Mouse (Mus musculus) liver, embryonic 14.5 days (tissue): ENCODE data around the gene Cstf2. TPM values are rescaled to one million over a fixed set of nuclear protein-coding genes. Genes with fewer than 3 reads are reported as not detected.
A peak's percentile ranks its signal among the peaks of the same experiment; 100 is the strongest.

ENCODE experiments used
- ATAC-seq: fragments of 200-750 bp; cut with Nextera tagmentation; 2 replicates; pipeline ENCODE4 v1.8.0; 2017; ENCODE audit warnings: moderate number of reproducible peaks, mild to moderate bottlenecking, moderate library complexity; ENCODE audit not compliant: insufficient read depth
- DNase-seq, 3 experiments: peaks; one replicate each; pipeline ENCODE4 v3.0.0-alpha.2; 2012 to 2013; ENCODE audit warnings: low read depth in 3 of 3, low spot score in 3 of 3
- H3K27ac ChIP-seq: fragments of 300-500 bp; sonication (generic); 2 replicates; pipeline ENCODE4 v1.5.1; 2014; ENCODE audit warnings: moderate library complexity, mild to moderate bottlenecking, control low read depth, inconsistent platforms
- H3K27me3 ChIP-seq: fragments of 300-500 bp; sonication (generic); 2 replicates; pipeline ENCODE4 v1.6.1; 2014; ENCODE audit warnings: mild to moderate bottlenecking, low read length, moderate library complexity; ENCODE audit not compliant: control insufficient read depth, insufficient read depth
- H3K36me3 ChIP-seq: fragments of 300-500 bp; sonication (generic); replicated peaks from 2 replicates; pipeline ENCODE4 v1.6.1; 2014; ENCODE audit warnings: low read depth; ENCODE audit not compliant: control insufficient read depth, insufficient read depth
- H3K4me1 ChIP-seq, 2 experiments: fragments of 200-500 bp in 1 of 2; fragments of 300-500 bp in 1 of 2; sonication (generic) in 1 of 2; replicated peaks; 2 replicates each; pipeline ENCODE4 v1.6.1; 2012 to 2014; ENCODE audit warnings: antibody characterized with exemption in 1 of 2, inconsistent platforms in 1 of 2, low read length in 1 of 2; ENCODE audit not compliant: control insufficient read depth in 2 of 2, insufficient read depth in 2 of 2
- H3K4me2 ChIP-seq: fragments of 300-500 bp; sonication (generic); 2 replicates; pipeline ENCODE4 v1.6.1; 2014; ENCODE audit warnings: low read depth, mild to moderate bottlenecking, control low read depth, moderate library complexity
- H3K4me3 ChIP-seq, 2 experiments: fragments of 200-500 bp in 1 of 2; fragments of 300-500 bp in 1 of 2; sonication (generic) in 1 of 2; 2 replicates each; pipeline ENCODE4 v1.5.1; 2012 to 2014; ENCODE audit warnings: low read depth in 2 of 2, low read length in 2 of 2, mild to moderate bottlenecking in 2 of 2, control low read depth in 1 of 2, inconsistent platforms in 1 of 2, moderate library complexity in 1 of 2; ENCODE audit not compliant: insufficient read depth in 1 of 2
- H3K9ac ChIP-seq: fragments of 300-500 bp; sonication (generic); replicated peaks from 2 replicates; pipeline ENCODE4 v1.6.1; 2014; ENCODE audit warnings: mild to moderate bottlenecking, control low read depth, moderate library complexity
- H3K9me3 ChIP-seq: fragments of 300-500 bp; sonication (generic); 2 replicates; pipeline ENCODE4 v1.6.1; 2016; ENCODE audit warnings: low read length, mixed read lengths; ENCODE audit not compliant: control insufficient read depth
- CTCF ChIP-seq: IDR thresholded peaks from 2 replicates; pipeline ENCODE4 v1.5.1; 2016; ENCODE audit warnings: antibody characterized with exemption, low read depth, control low read depth
- EP300 ChIP-seq: IDR thresholded peaks from 2 replicates; pipeline ENCODE4 v1.6.1; 2016; ENCODE audit warnings: antibody characterized with exemption, low read depth
- WGBS: fragments of 180-500 bp; shearing (Covaris S2); extraction: QIAGEN DNeasy Blood & Tissue Kit; methylation state at CpG from one replicate; pipeline ENCODE4 v1.1.7; 2014; ENCODE audit not compliant: insufficient replicate concordance; 5-methylcytosine and 5-hydroxymethylcytosine counted together
- microRNA-seq: library from miRNA; unstranded; fragments of <30 nt; microRNA quantifications from one replicate; pipeline ENCODE4, GENCODE M21; 2016
- polyA plus RNA-seq, 2 experiments: library from polyadenylated mRNA; depleted of rRNA in 1 of 2; stranded (reverse) in 1 of 2; unstranded in 1 of 2; fragments of >200 nt; fragmentation: Nextera tagmentation in 1 of 2; extraction: Ambion mirVana in 1 of 2; gene quantifications; 2 replicates each; pipeline versions ENCODE4 v1.2.1 to v1.2.3; 2012 to 2014

Cstf2 gene
- polyA plus RNA-seq, 2 experiments = 12.6 to 23.5 TPM

GRCm38 (mm10) chrX:134116417-134116816, 57.4 kb downstream of the Cstf2 start:
- no peak for TF ChIP-seq EP300
- TF ChIP-seq CTCF = no peak
- H3K9me3 ChIP-seq = no peaks in the 10 kb centered on the region
- no peaks in the 10 kb centered on the region; the same call in 1 of the 2 replicates for H3K27me3 ChIP-seq
- no peak overlapping the region for H3K4me2 ChIP-seq
- H3K4me3 ChIP-seq = no peak overlapping the region
- no peak overlapping the region for H3K9ac ChIP-seq
- DNase-seq = no peak
- no peaks in the 10 kb centered on the region for H3K36me3 ChIP-seq
- no peak for ATAC-seq
- no peak overlapping the region for H3K27ac ChIP-seq
- 31% methylated on average over 3 of the region's 3 CpGs for WGBS
- H3K4me1 ChIP-seq = no peaks in the 10 kb centered on the region

- Histone ChIP-seq H3K9me3 (no peaks in the 10 kb centered on the region), H3K4me3 (no peak overlapping the region), H3K27me3 (no peaks in the 10 kb centered on the region), H3K4me1 (no peaks in the 10 kb centered on the region), H3K27ac (no peak overlapping the region), H3K9ac (no peak overlapping the region), H3K36me3 (no peaks in the 10 kb centered on the region), H3K4me2 (no peak overlapping the region)
- ATAC-seq (no peak), DNase-seq (no peak)
- 47% methylated on average over 3 of the region's 3 CpGs for WGBS
- TF ChIP-seq CTCF = no peak
- TF ChIP-seq EP300 = no peak
These were observed 69.6 kb downstream of the Cstf2 start for GRCm38 (mm10) chrX:134128549-134128948.

GRCm38 (mm10) chrX:134132295-134132694, 73.3 kb downstream of the Cstf2 start:
- H3K36me3 ChIP-seq = no peaks in the 10 kb centered on the region
- H3K9ac ChIP-seq = no peak overlapping the region
- no peak overlapping the region for H3K4me3 ChIP-seq
- ATAC-seq (no peak), DNase-seq (no peak)
- no peak overlapping the region for H3K27ac ChIP-seq
- H3K27me3 ChIP-seq = no peaks in the 10 kb centered on the region
- no peak overlapping the region for H3K4me2 ChIP-seq
- H3K9me3 ChIP-seq = no peaks in the 10 kb centered on the region
- WGBS = 27% methylated on average over 5 of the region's 5 CpGs
- TF ChIP-seq EP300 (no peak), CTCF (no peak)
- H3K4me1 ChIP-seq = no peaks in the 10 kb centered on the region

GRCm38 (mm10) chrX:134133821-134134220, 74.8 kb downstream of the Cstf2 start:
- no peak for DNase-seq
- no peak for ATAC-seq

More at GRCm38 (mm10) chrX:134133821-134134220, 74.8 kb downstream of the Cstf2 start:
- 25% methylated on average over 3 of the region's 3 CpGs for WGBS
- Histone ChIP-seq H3K9me3 (no peaks in the 10 kb centered on the region), H3K4me1 (no peaks in the 10 kb centered on the region), H3K27me3 (no peaks in the 10 kb centered on the region), H3K27ac (no peak overlapping the region), H3K9ac (no peak overlapping the region), H3K36me3 (no peaks in the 10 kb centered on the region), H3K4me3 (no peak overlapping the region), H3K4me2 (no peak overlapping the region)
- peak; percentile 38 for TF ChIP-seq CTCF
- no peak for TF ChIP-seq EP300

Small RNA genes within 50 kb of the gene (microRNA-seq; reads per million reads assigned to microRNA genes)
- gene Mir3112 = 2.5 reads per million

Other genes starting within 250 kb of the Cstf2 start
- gene Tnmd, start 208.2 kb upstream of the Cstf2 start, polyA plus RNA-seq (2012; rRNA removed) = 0.03 TPM in 1 of 2 replicates, not detected in the other
- gene Tnmd, start 208.2 kb upstream of the Cstf2 start, polyA plus RNA-seq (2014; fragmentation: Nextera tagmentation; extraction: Ambion mirVana) = not detected in 2 replicates
- 4.2 and 4.3 TPM in 2 replicates for gene Tspan6, start 160.8 kb upstream of the Cstf2 start, polyA plus RNA-seq (2012; rRNA removed)
- gene Tspan6, start 160.8 kb upstream of the Cstf2 start, polyA plus RNA-seq (2014; fragmentation: Nextera tagmentation; extraction: Ambion mirVana) = 10.5 and 11.4 TPM in 2 replicates
- 0.22 and 0.28 TPM in 2 replicates for gene Srpx2, start 150.8 kb upstream of the Cstf2 start, polyA plus RNA-seq (2012; rRNA removed)
- 0.25 and 0.27 TPM in 2 replicates for gene Srpx2, start 150.8 kb upstream of the Cstf2 start, polyA plus RNA-seq (2014; fragmentation: Nextera tagmentation; extraction: Ambion mirVana)
- gene Sytl4, start 77.4 kb upstream of the Cstf2 start, polyA plus RNA-seq (2012; rRNA removed) = 0.60 and 0.83 TPM in 2 replicates
- 0.55 and 1.1 TPM in 2 replicates for gene Sytl4, start 77.4 kb upstream of the Cstf2 start, polyA plus RNA-seq (2014; fragmentation: Nextera tagmentation; extraction: Ambion mirVana)
- 0.03 and 0.04 TPM in 2 replicates for gene Xkrx, start 102.9 kb downstream of the Cstf2 start, polyA plus RNA-seq (2012; rRNA removed)
- 0.06 TPM in 1 of 2 replicates, not detected in the other for gene Xkrx, start 102.9 kb downstream of the Cstf2 start, polyA plus RNA-seq (2014; fragmentation: Nextera tagmentation; extraction: Ambion mirVana)
- gene Arl13a, start 128.3 kb downstream of the Cstf2 start, polyA plus RNA-seq (2012; rRNA removed) = not detected in 2 replicates
- not detected in 2 replicates for gene Arl13a, start 128.3 kb downstream of the Cstf2 start, polyA plus RNA-seq (2014; fragmentation: Nextera tagmentation; extraction: Ambion mirVana)
- not detected in 2 replicates for gene Nox1, start 162.8 kb downstream of the Cstf2 start, polyA plus RNA-seq (2012; rRNA removed)
- gene Nox1, start 162.8 kb downstream of the Cstf2 start, polyA plus RNA-seq (2014; fragmentation: Nextera tagmentation; extraction: Ambion mirVana) = 0.06 TPM in 1 of 2 replicates, not detected in the other
- 4.1 and 4.9 TPM in 2 replicates for gene Trmt2b, start 217.8 kb downstream of the Cstf2 start, polyA plus RNA-seq (2012; rRNA removed)
- 9.5 and 10.0 TPM in 2 replicates for gene Trmt2b, start 217.8 kb downstream of the Cstf2 start, polyA plus RNA-seq (2014; fragmentation: Nextera tagmentation; extraction: Ambion mirVana)
- 0.28 and 0.34 TPM in 2 replicates for gene Tmem35a, start 236.0 kb downstream of the Cstf2 start, polyA plus RNA-seq (2012; rRNA removed)
- 0.18 and 0.45 TPM in 2 replicates for gene Tmem35a, start 236.0 kb downstream of the Cstf2 start, polyA plus RNA-seq (2014; fragmentation: Nextera tagmentation; extraction: Ambion mirVana)
- gene Cenpi, start 248.9 kb downstream of the Cstf2 start, polyA plus RNA-seq (2012; rRNA removed) = 7.9 and 11.1 TPM in 2 replicates
- gene Cenpi, start 248.9 kb downstream of the Cstf2 start, polyA plus RNA-seq (2014; fragmentation: Nextera tagmentation; extraction: Ambion mirVana) = 30.5 and 33.8 TPM in 2 replicates